Mouse (Mus musculus): ENCODE data around the gene Dmrta2. TPM values are rescaled to one million over a fixed set of nuclear protein-coding genes. Genes with fewer than 3 reads are reported as not detected.
A peak's percentile ranks its signal among the peaks of the same experiment; 100 is the strongest.

Gene Dmrta2
- polyA plus RNA-seq, 1 experiment = 0.93 TPM

GRCm38 (mm10) chr4:109983281-109984001, 5.6 kb downstream of the Dmrta2 start:
- H3K27ac ChIP-seq (ENCODE audit: insufficient read depth, low read depth, low read length) = no peak overlapping the region
- peaks cover 18% of the 10 kb centered on the region for H3K4me1 ChIP-seq (ENCODE audit: control insufficient read depth, insufficient read depth, insufficient read length, low read length)
- TF ChIP-seq CTCF (IDR thresholded peaks at IDR 0.05; ENCODE audit: extremely low read depth, insufficient read length, insufficient replicate concordance, low read depth, low read length) (no peak), POLR2A (IDR thresholded peaks at IDR 0.05; ENCODE audit: low read depth, low read length) (no peak)
- whole genome bisulfite sequencing = 4% methylated on average over 49 of the region's 49 CpGs
- H3K27me3 ChIP-seq (ENCODE audit: control insufficient read depth, insufficient read depth, low read length) = peaks cover 96% of the 10 kb centered on the region
- H3K4me3 ChIP-seq (ENCODE audit: low read depth, low read length) = peak overlapping the region; percentile 44
- no peaks in the 10 kb centered on the region for H3K36me3 ChIP-seq (ENCODE audit: control insufficient read depth, insufficient read depth, low read length)

- TF ChIP-seq POLR2A (IDR thresholded peaks at IDR 0.05; ENCODE audit: low read depth, low read length) (no peak), CTCF (IDR thresholded peaks at IDR 0.05; ENCODE audit: extremely low read depth, insufficient read length, insufficient replicate concordance, low read depth, low read length) (no peak)
- H3K27me3 ChIP-seq (ENCODE audit: control insufficient read depth, insufficient read depth, low read length) = peaks cover 91% of the 10 kb centered on the region
- no peak overlapping the region for H3K27ac ChIP-seq (ENCODE audit: insufficient read depth, low read depth, low read length)
- H3K36me3 ChIP-seq (ENCODE audit: control insufficient read depth, insufficient read depth, low read length) = no peaks in the 10 kb centered on the region
- H3K4me3 ChIP-seq (ENCODE audit: low read depth, low read length) = peak overlapping the region; percentile 44
- H3K4me1 ChIP-seq (ENCODE audit: control insufficient read depth, insufficient read depth, insufficient read length, low read length) = peaks cover 16% of the 10 kb centered on the region
- 5% methylated on average over 24 of the region's 24 CpGs for WGBS
Observed at GRCm38 (mm10) chr4:109984011-109984411, 6.2 kb downstream of the Dmrta2 start.

GRCm38 (mm10) chr4:109984496-109985423, 6.9 kb downstream of the Dmrta2 start:
- whole genome bisulfite sequencing = 6% methylated on average over 38 of the region's 38 CpGs
- Histone ChIP-seq H3K27ac (ENCODE audit: insufficient read depth, low read depth, low read length) (no peak overlapping the region), H3K4me3 (ENCODE audit: low read depth, low read length) (no peak overlapping the region), H3K27me3 (ENCODE audit: control insufficient read depth, insufficient read depth, low read length) (peaks cover 84% of the 10 kb centered on the region), H3K4me1 (ENCODE audit: control insufficient read depth, insufficient read depth, insufficient read length, low read length) (peaks cover 16% of the 10 kb centered on the region), H3K36me3 (ENCODE audit: control insufficient read depth, insufficient read depth, low read length) (no peaks in the 10 kb centered on the region)
- TF ChIP-seq CTCF (IDR thresholded peaks at IDR 0.05; ENCODE audit: extremely low read depth, insufficient read length, insufficient replicate concordance, low read depth, low read length) = no peak

- Histone ChIP-seq H3K4me1 (ENCODE audit: control insufficient read depth, insufficient read depth, insufficient read length, low read length) (peaks cover 13% of the 10 kb centered on the region), H3K27ac (ENCODE audit: insufficient read depth, low read depth, low read length) (no peak overlapping the region), H3K36me3 (ENCODE audit: control insufficient read depth, insufficient read depth, low read length) (no peaks in the 10 kb centered on the region), H3K27me3 (ENCODE audit: control insufficient read depth, insufficient read depth, low read length) (peaks cover 75% of the 10 kb centered on the region), H3K4me3 (ENCODE audit: low read depth, low read length) (no peak overlapping the region)
- TF ChIP-seq POLR2A (IDR thresholded peaks at IDR 0.05; ENCODE audit: low read depth, low read length) = no peak
- TF ChIP-seq CTCF (IDR thresholded peaks at IDR 0.05; ENCODE audit: extremely low read depth, insufficient read length, insufficient replicate concordance, low read depth, low read length) = no peak
- WGBS = 8% methylated on average over 16 of the region's 16 CpGs
Observed at GRCm38 (mm10) chr4:109985424-109986172, 7.7 kb downstream of the Dmrta2 start.

GRCm38 (mm10) chr4:109986301-109986700, 8.4 kb downstream of the Dmrta2 start:
- TF ChIP-seq CTCF (IDR thresholded peaks at IDR 0.05; ENCODE audit: extremely low read depth, insufficient read length, insufficient replicate concordance, low read depth, low read length) (no peak), POLR2A (IDR thresholded peaks at IDR 0.05; ENCODE audit: low read depth, low read length) (no peak)
- no peak overlapping the region for H3K4me3 ChIP-seq (ENCODE audit: low read depth, low read length)
- H3K4me1 ChIP-seq (ENCODE audit: control insufficient read depth, insufficient read depth, insufficient read length, low read length) = peaks cover 13% of the 10 kb centered on the region
- H3K27ac ChIP-seq (ENCODE audit: insufficient read depth, low read depth, low read length) = no peak overlapping the region
- H3K36me3 ChIP-seq (ENCODE audit: control insufficient read depth, insufficient read depth, low read length) = no peaks in the 10 kb centered on the region
- WGBS = 4% methylated on average over 9 of the region's 9 CpGs
- H3K27me3 ChIP-seq (ENCODE audit: control insufficient read depth, insufficient read depth, low read length) = peaks cover 68% of the 10 kb centered on the region

- no peaks in the 10 kb centered on the region for H3K36me3 ChIP-seq (ENCODE audit: control insufficient read depth, insufficient read depth, low read length)
- 13% methylated on average over 13 of the region's 13 CpGs for whole genome bisulfite sequencing
- peaks cover 63% of the 10 kb centered on the region for H3K27me3 ChIP-seq (ENCODE audit: control insufficient read depth, insufficient read depth, low read length)
- peaks cover 13% of the 10 kb centered on the region for H3K4me1 ChIP-seq (ENCODE audit: control insufficient read depth, insufficient read depth, insufficient read length, low read length)
- H3K4me3 ChIP-seq (ENCODE audit: low read depth, low read length) = no peak overlapping the region
- no peak overlapping the region for H3K27ac ChIP-seq (ENCODE audit: insufficient read depth, low read depth, low read length)
- TF ChIP-seq POLR2A (IDR thresholded peaks at IDR 0.05; ENCODE audit: low read depth, low read length) = no peak
- TF ChIP-seq CTCF (IDR thresholded peaks at IDR 0.05; ENCODE audit: extremely low read depth, insufficient read length, insufficient replicate concordance, low read depth, low read length) = no peak
Observed at GRCm38 (mm10) chr4:109986748-109987355, 9.0 kb downstream of the Dmrta2 start.

All from small intestine, adult 2 months (tissue).